Mouse (Mus musculus): Measurements from ENCODE around the gene Fam43b. TPM values are rescaled to one million over a fixed set of nuclear protein-coding genes. Genes with fewer than 3 reads are reported as not detected.

Gene Fam43b
- polyA plus RNA-seq, 1 experiment: 1.1 TPM

- TF ChIP-seq POLR2A (IDR thresholded peaks at IDR 0.05; ENCODE audit: insufficient read depth, low read length) (no peak), CTCF (IDR thresholded peaks at IDR 0.05; ENCODE audit: low read depth, low read length) (no peak), EP300 (IDR thresholded peaks at IDR 0.05; ENCODE audit: insufficient read depth, low read depth, low read length) (no peak)
- H3K4me1 ChIP-seq (ENCODE audit: control insufficient read depth, insufficient read depth, low read length): no peaks in the 10 kb centered on the region
- no peak overlapping the region for H3K9ac ChIP-seq (ENCODE audit: low read depth, poor library complexity, severe bottlenecking)
- no peaks in the 10 kb centered on the region for H3K36me3 ChIP-seq (ENCODE audit: control insufficient read depth, insufficient read depth, low read length, poor library complexity, severe bottlenecking)
- no peak overlapping the region for H3K4me3 ChIP-seq (ENCODE audit: low read depth, low read length)
- no peak overlapping the region for H3K27ac ChIP-seq (ENCODE audit: insufficient read depth, low read length)
- no peaks in the 10 kb centered on the region for H3K9me3 ChIP-seq (replicated peaks; ENCODE audit: control insufficient read depth, insufficient read depth, low read length, poor library complexity, severe bottlenecking)
- H3K27me3 ChIP-seq (ENCODE audit: control insufficient read depth, insufficient read depth, low read length, poor library complexity, severe bottlenecking): no peaks in the 10 kb centered on the region
Measured at GRCm38 (mm10) chr4:138368498-138369260, 27.6 kb downstream of the Fam43b start.

GRCm38 (mm10) chr4:138367641-138368497, 28.5 kb downstream of the Fam43b start, which contains the start of gene Cda:
Cda (minus strand) TSS chr4:138367992.
- Histone ChIP-seq H3K4me1 (ENCODE audit: control insufficient read depth, insufficient read depth, low read length) (peaks cover 3% of the 10 kb centered on the region), H3K36me3 (ENCODE audit: control insufficient read depth, insufficient read depth, low read length, poor library complexity, severe bottlenecking) (no peaks in the 10 kb centered on the region), H3K4me3 (ENCODE audit: low read depth, low read length) (peak within 1 kb of the TSS; percentile 62), H3K27me3 (ENCODE audit: control insufficient read depth, insufficient read depth, low read length, poor library complexity, severe bottlenecking) (no peaks in the 10 kb centered on the region), H3K27ac (ENCODE audit: insufficient read depth, low read length) (no peak within 1 kb of the TSS), H3K9me3 (replicated peaks; ENCODE audit: control insufficient read depth, insufficient read depth, low read length, poor library complexity, severe bottlenecking) (no peaks in the 10 kb centered on the region), H3K9ac (ENCODE audit: low read depth, poor library complexity, severe bottlenecking) (no peak within 1 kb of the TSS)
- TF ChIP-seq POLR2A (IDR thresholded peaks at IDR 0.05; ENCODE audit: insufficient read depth, low read length) (no peak), CTCF (IDR thresholded peaks at IDR 0.05; ENCODE audit: low read depth, low read length) (no peak), EP300 (IDR thresholded peaks at IDR 0.05; ENCODE audit: insufficient read depth, low read depth, low read length) (no peak)

GRCm38 (mm10) chr4:138366561-138366960, 29.8 kb downstream of the Fam43b start:
- no peak for TF ChIP-seq EP300 (IDR thresholded peaks at IDR 0.05; ENCODE audit: insufficient read depth, low read depth, low read length)
- TF ChIP-seq POLR2A (IDR thresholded peaks at IDR 0.05; ENCODE audit: insufficient read depth, low read length): no peak
- TF ChIP-seq CTCF (IDR thresholded peaks at IDR 0.05; ENCODE audit: low read depth, low read length): no peak
- Histone ChIP-seq H3K4me3 (ENCODE audit: low read depth, low read length) (no peak overlapping the region), H3K36me3 (ENCODE audit: control insufficient read depth, insufficient read depth, low read length, poor library complexity, severe bottlenecking) (no peaks in the 10 kb centered on the region)

GRCm38 (mm10) chr4:138363511-138363910, 32.8 kb downstream of the Fam43b start:
- no peaks in the 10 kb centered on the region for H3K9me3 ChIP-seq (replicated peaks; ENCODE audit: control insufficient read depth, insufficient read depth, low read length, poor library complexity, severe bottlenecking)
- H3K9ac ChIP-seq (ENCODE audit: low read depth, poor library complexity, severe bottlenecking): no peak overlapping the region
- H3K4me3 ChIP-seq (ENCODE audit: low read depth, low read length): no peak overlapping the region
- TF ChIP-seq POLR2A (IDR thresholded peaks at IDR 0.05; ENCODE audit: insufficient read depth, low read length) (no peak), EP300 (IDR thresholded peaks at IDR 0.05; ENCODE audit: insufficient read depth, low read depth, low read length) (no peak), CTCF (IDR thresholded peaks at IDR 0.05; ENCODE audit: low read depth, low read length) (no peak)
- no peaks in the 10 kb centered on the region for H3K36me3 ChIP-seq (ENCODE audit: control insufficient read depth, insufficient read depth, low read length, poor library complexity, severe bottlenecking)
- H3K4me1 ChIP-seq (ENCODE audit: control insufficient read depth, insufficient read depth, low read length): peaks cover 9% of the 10 kb centered on the region
- no peaks in the 10 kb centered on the region for H3K27me3 ChIP-seq (ENCODE audit: control insufficient read depth, insufficient read depth, low read length, poor library complexity, severe bottlenecking)
- 0 out of 2 replicates have a peak overlapping the region, but pooled peaks have one; percentile 16 for H3K27ac ChIP-seq (ENCODE audit: insufficient read depth, low read length)

More at GRCm38 (mm10) chr4:138366561-138366960, 29.8 kb downstream of the Fam43b start:
- H3K27me3 ChIP-seq (ENCODE audit: control insufficient read depth, insufficient read depth, low read length, poor library complexity, severe bottlenecking): no peaks in the 10 kb centered on the region
- H3K9me3 ChIP-seq (replicated peaks; ENCODE audit: control insufficient read depth, insufficient read depth, low read length, poor library complexity, severe bottlenecking): no peaks in the 10 kb centered on the region
- no peak overlapping the region for H3K27ac ChIP-seq (ENCODE audit: insufficient read depth, low read length)
- H3K4me1 ChIP-seq (ENCODE audit: control insufficient read depth, insufficient read depth, low read length): peaks cover 4% of the 10 kb centered on the region
- no peak overlapping the region for H3K9ac ChIP-seq (ENCODE audit: low read depth, poor library complexity, severe bottlenecking)

- Histone ChIP-seq H3K9ac (ENCODE audit: low read depth, poor library complexity, severe bottlenecking) (no peak overlapping the region), H3K4me1 (ENCODE audit: control insufficient read depth, insufficient read depth, low read length) (peaks cover 9% of the 10 kb centered on the region), H3K36me3 (ENCODE audit: control insufficient read depth, insufficient read depth, low read length, poor library complexity, severe bottlenecking) (no peaks in the 10 kb centered on the region), H3K9me3 (replicated peaks; ENCODE audit: control insufficient read depth, insufficient read depth, low read length, poor library complexity, severe bottlenecking) (no peaks in the 10 kb centered on the region), H3K27me3 (ENCODE audit: control insufficient read depth, insufficient read depth, low read length, poor library complexity, severe bottlenecking) (no peaks in the 10 kb centered on the region), H3K4me3 (ENCODE audit: low read depth, low read length) (no peak overlapping the region), H3K27ac (ENCODE audit: insufficient read depth, low read length) (peak overlapping the region; percentile 16; the same call in 1 of the 2 replicates)
- TF ChIP-seq EP300 (IDR thresholded peaks at IDR 0.05; ENCODE audit: insufficient read depth, low read depth, low read length) (peak; percentile 78; the same call in 1 of the 2 replicates), CTCF (IDR thresholded peaks at IDR 0.05; ENCODE audit: low read depth, low read length) (no peak)
Measured at GRCm38 (mm10) chr4:138362883-138363282, 33.4 kb downstream of the Fam43b start.

All from ES-Bruce4 (cell line).